Mouse (Mus musculus) liver, adult (tissue): ENCODE measurements around the gene Vmn1r152.
"Not testable (repeated sequence)": the region's sequence is repeated elsewhere in the genome, so short reads cannot be mapped to it uniquely, and the experiment has no call there.

Source experiments
- GATA4 ChIP-seq: IDR thresholded peaks from 2 replicates; pipeline ENCODE4 v1.6.1; 2014; ENCODE audit warnings: mild to moderate bottlenecking, low read length; ENCODE audit not compliant: insufficient replicate concordance

Gene Vmn1r152

DNA sequence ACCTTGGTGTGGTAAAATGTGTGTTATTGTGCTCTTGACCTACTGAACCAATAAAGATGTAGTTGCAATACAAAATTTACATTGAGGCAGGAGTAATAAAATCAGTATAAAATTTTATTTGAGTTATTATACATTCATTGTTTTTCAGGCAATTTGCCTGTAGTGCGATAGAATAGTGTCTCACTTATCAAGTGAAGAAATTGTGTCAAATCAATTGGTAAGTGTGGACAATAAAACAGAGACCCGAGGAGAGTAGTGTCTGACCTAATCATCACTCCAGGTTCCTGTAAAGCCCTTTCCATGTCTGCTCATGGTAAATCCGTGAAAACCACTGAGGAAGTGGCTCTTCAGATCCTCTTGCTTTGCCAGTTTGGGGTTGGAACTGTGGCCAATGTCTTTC, at the start of gene Vmn1r152:
Gene Vmn1r152 (plus strand): TSS at position 301 of the 400 bp plus-strand sequence.
- not testable (repeated sequence) for TF ChIP-seq GATA4

DNA sequence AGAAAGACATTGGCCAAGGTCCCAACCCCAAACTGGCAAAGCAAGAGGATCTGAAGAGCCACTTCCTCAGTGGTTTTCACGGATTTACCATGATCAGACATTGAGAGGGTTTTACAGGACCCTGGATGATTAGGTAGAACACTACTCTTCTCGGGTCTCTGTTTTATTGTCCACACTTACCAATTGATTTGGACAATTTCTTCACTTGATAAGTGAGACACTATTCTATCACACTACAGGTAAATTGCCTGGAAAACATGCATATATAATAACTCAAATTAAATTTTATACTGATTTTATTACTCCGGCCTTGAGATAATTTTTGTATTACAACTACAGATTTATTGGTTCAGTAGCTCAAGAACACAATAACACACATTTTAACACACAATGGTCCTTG, 23.2 kb upstream of the Vmn1r152 start, which contains the start of gene Vmn1r151:
Gene Vmn1r151 (minus strand): TSS at position 101 of the 400 bp plus-strand sequence.
- not testable (repeated sequence) for TF ChIP-seq GATA4

DNA sequence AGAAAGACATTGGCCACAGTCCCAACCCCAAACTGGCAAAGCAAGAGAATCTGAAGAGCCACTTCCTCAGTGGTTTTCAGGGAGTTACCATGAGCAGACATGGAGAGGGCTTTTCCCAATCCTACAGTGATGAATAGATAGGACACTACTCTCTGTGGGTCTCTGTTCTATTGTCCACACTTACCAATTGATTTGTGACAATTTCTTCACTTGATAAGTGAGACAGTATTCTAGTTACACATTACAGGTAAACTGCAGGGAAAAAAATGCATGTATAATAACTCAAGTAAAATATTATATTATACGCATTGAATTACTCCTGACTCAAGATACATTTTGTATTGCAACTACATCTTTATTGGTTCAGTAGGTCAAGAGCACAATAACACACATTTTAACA, 12.0 kb downstream of the Vmn1r152 start, which contains the start of gene Gm8677:
Gene Gm8677 (minus strand): TSS at position 101 of the 400 bp plus-strand sequence.
- not testable (repeated sequence) for TF ChIP-seq GATA4

DNA sequence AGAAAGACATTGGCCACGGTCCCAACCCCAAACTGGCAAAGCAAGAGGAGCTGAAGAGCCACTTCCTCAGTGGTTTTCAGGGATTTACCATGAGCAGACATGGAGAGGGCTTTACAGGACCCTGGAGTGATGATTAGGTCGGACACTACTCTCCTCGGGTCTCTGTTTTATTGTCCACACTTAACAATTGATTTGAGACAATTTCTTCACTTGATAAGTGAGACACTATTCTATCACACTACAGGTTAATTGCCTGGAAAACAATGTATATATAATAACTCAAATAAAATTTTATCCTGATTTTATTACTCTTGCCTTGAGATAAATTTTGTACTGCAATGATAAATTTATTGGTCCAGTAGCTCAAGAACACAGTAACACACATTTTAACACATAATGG, 42.5 kb downstream of the Vmn1r152 start, which contains the start of gene Gm4201:
Gene Gm4201 (minus strand): TSS at position 101 of the 400 bp plus-strand sequence.
- not testable (repeated sequence) for TF ChIP-seq GATA4
